Mouse (Mus musculus) liver, postnatal 0 days (tissue): ENCODE results near the gene Sync.

Experiments used
- CTCF ChIP-seq: sonication (generic); IDR thresholded peaks from 2 replicates; pipeline ENCODE4 v1.5.1; 2016; ENCODE audit warnings: antibody characterized with exemption, low read depth
- EP300 ChIP-seq: IDR thresholded peaks from 2 replicates; pipeline ENCODE4 v1.6.1; 2016; ENCODE audit warnings: antibody characterized with exemption, low read depth, mild to moderate bottlenecking

GRCm38 (mm10) chr4:129293702-129294101, 6.3 kb downstream of the Sync start:
- TF ChIP-seq CTCF (no peak), EP300 (no peak)
